Mouse (Mus musculus): ENCODE data around the gene Rap2b. TPM values are rescaled to one million over a fixed set of nuclear protein-coding genes. Genes with fewer than 3 reads are reported as not detected.

Rap2b gene
- total RNA-seq, 2 experiments from 2014 or later = 1.2 to 1.5 TPM

- intact Hi-C loops (cut with DNase I) = no loop called here
- Histone ChIP-seq H3K4me3 (peak overlapping the region; percentile 83), H3K27ac (peak overlapping the region; percentile 95)
- peak; percentile 61 for DNase-seq
- TF ChIP-seq CTCF (IDR thresholded peaks at IDR 0.05) = no peak
These were observed 1.4 kb downstream of the Rap2b start for GRCm38 (mm10) chr3:61362821-61363160.

- Histone ChIP-seq H3K27ac (peak overlapping the region; percentile 95), H3K4me3 (peak overlapping the region; percentile 83)
- intact Hi-C loops (cut with DNase I) = no loop called here
- TF ChIP-seq CTCF (IDR thresholded peaks at IDR 0.05) = no peak
- DNase-seq = peak; percentile 94
These were observed 1.9 kb downstream of the Rap2b start for GRCm38 (mm10) chr3:61363161-61363988.

GRCm38 (mm10) chr3:61363989-61364660 lies 2.7 kb downstream of the Rap2b start:
- peak; percentile 97 for DNase-seq
- peak overlapping the region; percentile 83 for H3K4me3 ChIP-seq
- H3K27ac ChIP-seq = peak overlapping the region; percentile 95
- intact Hi-C loops (cut with DNase I) = no loop called here
- no peak for TF ChIP-seq CTCF (IDR thresholded peaks at IDR 0.05)

GRCm38 (mm10) chr3:61364661-61364977 lies 3.2 kb downstream of the Rap2b start:
- H3K27ac ChIP-seq = peak overlapping the region; percentile 95
- intact Hi-C loops (cut with DNase I) = no loop called here
- TF ChIP-seq CTCF (IDR thresholded peaks at IDR 0.05) = no peak

GRCm38 (mm10) chr3:61364978-61365778 lies 3.7 kb downstream of the Rap2b start:
- no peak; the same call in 1 of the 2 replicates for TF ChIP-seq CTCF (IDR thresholded peaks at IDR 0.05)
- DNase-seq = peak; percentile 66
- peak overlapping the region; percentile 95 for H3K27ac ChIP-seq
- intact Hi-C loops (cut with DNase I) = no loop called here
- peak overlapping the region; percentile 83 for H3K4me3 ChIP-seq

More at GRCm38 (mm10) chr3:61364661-61364977, 3.2 kb downstream of the Rap2b start:
- DNase-seq = no peak
- peak overlapping the region; percentile 83 for H3K4me3 ChIP-seq

DNA sequence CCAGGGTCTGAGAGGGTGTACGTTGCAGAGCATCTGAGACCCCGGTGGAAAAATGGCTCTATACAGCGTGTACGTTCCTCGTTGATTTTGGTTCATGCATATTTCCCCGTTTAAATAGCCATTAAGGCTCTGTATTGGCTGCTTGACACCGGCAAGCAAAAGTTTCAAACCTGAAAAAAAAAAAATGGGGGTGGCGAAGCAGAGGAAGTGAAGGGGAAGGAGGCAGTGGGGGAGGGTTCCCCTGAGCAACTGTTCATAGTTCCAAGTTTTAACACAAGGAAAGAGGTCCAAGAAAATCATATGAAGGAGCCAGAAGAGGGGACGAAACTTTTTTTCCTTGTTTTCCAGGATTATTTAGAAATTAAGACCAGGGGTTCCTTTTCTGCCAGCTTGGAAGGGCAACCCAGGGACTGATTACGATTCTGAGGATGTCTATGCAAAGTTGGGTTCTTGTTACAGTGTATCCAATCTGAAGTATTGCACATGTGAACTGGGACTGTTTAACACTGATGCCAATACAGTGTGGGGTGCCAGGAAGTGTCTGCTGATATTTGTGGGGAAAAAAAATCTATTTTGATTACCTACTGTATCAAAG lies 4.4 kb downstream of the Rap2b start, which contains the start of gene B430305J03Rik:
Gene B430305J03Rik, minus strand, starts transcription at position 173 of the 595 bp plus-strand sequence.
- Histone ChIP-seq H3K27ac (peak within 1 kb of the TSS; percentile 95), H3K4me3 (peak within 1 kb of the TSS; percentile 83)
- DNase-seq = no peak
- intact Hi-C loops (cut with DNase I) = no loop called here
- no peak for TF ChIP-seq CTCF (IDR thresholded peaks at IDR 0.05)

GRCm38 (mm10) chr3:61368446-61368845 lies 7.0 kb downstream of the Rap2b start:
- no peak for TF ChIP-seq CTCF (IDR thresholded peaks at IDR 0.05)
- intact Hi-C loops (cut with DNase I) = no loop called here
- DNase-seq = no peak
- no peak overlapping the region for H3K4me3 ChIP-seq
- H3K27ac ChIP-seq = no peak overlapping the region

DNA sequence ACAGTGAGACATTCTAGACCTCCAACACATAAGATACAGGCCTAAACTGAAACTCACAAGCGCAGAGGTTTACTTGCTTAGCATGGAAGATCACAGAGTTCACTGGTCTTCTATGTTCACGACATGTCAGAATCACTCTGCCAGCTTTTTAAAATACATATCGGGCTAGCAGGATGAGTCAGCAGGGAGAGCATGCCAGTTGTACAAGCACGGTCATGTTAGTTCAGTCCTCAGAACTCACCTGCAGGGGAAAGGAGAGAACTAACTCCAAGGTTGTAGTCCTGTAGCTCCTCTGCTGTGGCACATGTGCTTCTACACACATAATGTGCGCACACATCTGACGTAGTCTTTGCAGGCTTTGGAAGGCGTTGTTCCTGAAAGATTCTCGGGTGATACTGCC lies 14.6 kb downstream of the Rap2b start:
- DNase-seq = no peak
- intact Hi-C loops (cut with DNase I) = no loop called here

DNA sequence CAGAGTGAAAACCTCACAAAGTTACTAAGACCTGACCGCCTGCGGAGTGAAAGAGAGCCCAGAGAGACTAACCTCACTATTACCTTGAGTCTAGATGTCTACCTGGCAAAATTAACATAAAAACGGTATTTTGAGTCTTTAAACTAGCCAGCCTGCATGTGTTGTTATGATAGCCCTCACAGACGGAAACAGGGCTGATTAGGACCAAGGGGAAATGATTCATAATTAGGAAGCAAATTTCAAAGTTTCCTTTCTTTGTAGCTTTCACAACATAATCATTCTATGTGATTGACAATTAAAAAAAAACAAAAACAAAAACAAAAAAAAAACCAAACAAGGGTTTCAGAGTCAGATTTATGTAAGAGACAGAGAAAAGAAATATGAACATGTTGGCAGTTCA lies 24.9 kb downstream of the Rap2b start:
- no peak for TF ChIP-seq CTCF (IDR thresholded peaks at IDR 0.05)
- DNase-seq = no peak
- Histone ChIP-seq H3K27ac (no peak overlapping the region), H3K4me3 (no peak overlapping the region)
- intact Hi-C loops (cut with DNase I) = no loop called here

More for the DNA sequence above, 14.6 kb downstream of the Rap2b start:
- H3K27ac ChIP-seq = no peak overlapping the region
- no peak for TF ChIP-seq CTCF (IDR thresholded peaks at IDR 0.05)
- H3K4me3 ChIP-seq = no peak overlapping the region

- no peak for DNase-seq
- Histone ChIP-seq H3K4me3 (no peak overlapping the region), H3K27ac (no peak overlapping the region)
- TF ChIP-seq CTCF (IDR thresholded peaks at IDR 0.05) = no peak
- intact Hi-C loops (cut with DNase I) = no loop called here
These were observed 30.1 kb downstream of the Rap2b start for GRCm38 (mm10) chr3:61391564-61391963.

DNA sequence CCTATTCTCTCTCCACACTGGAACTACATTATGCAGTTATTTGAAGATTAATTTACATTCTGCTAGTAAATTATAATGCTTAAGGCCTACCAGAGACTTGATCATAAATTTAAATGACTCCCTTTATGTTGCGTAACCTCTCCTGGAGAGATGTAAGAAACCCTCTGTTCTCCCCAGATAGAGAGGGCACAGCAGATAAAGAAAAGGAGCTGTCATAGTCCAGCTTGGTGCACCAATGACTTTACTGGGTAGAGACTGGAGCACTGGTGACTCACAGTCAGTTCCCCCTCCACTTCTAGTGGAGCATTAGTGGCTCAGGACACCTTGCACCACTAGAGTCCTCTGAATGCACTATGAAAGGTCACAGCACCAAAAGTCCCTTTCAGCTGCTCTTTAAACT lies 31.4 kb downstream of the Rap2b start:
- TF ChIP-seq CTCF (IDR thresholded peaks at IDR 0.05) = no peak
- intact Hi-C loops (cut with DNase I) = no loop called here
- Histone ChIP-seq H3K27ac (no peak overlapping the region), H3K4me3 (no peak overlapping the region)
- DNase-seq = no peak

DNA sequence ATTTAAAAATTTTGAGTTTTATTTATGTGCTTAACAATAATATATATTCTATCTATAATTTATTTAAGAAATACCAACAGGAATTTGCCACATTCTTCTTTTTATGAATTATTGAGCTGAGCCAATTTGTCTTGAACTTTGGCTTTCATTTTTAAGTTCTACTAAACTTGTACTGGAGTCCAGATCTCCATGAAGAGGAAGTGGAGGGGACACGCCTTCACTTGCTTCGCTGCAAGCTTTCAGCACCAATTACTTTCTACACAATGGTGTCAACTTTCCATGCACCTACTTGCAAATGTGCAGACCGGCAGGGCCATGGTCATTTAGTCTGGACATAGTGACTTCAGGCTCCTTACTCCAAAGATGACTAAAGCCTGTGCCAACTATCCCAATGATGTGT lies 32.1 kb downstream of the Rap2b start:
- no peak for TF ChIP-seq CTCF (IDR thresholded peaks at IDR 0.05)
- intact Hi-C loops (cut with DNase I) = no loop called here
- Histone ChIP-seq H3K4me3 (no peak overlapping the region), H3K27ac (no peak overlapping the region)
- DNase-seq = no peak
